Mouse (Mus musculus): ENCODE results near the gene Ccer2. TPM values are rescaled to one million over a fixed set of nuclear protein-coding genes. Genes with fewer than 3 reads are reported as not detected.

The Ccer2 gene
- polyA plus RNA-seq, 1 experiment from 2014 or later = 0.48 TPM

DNA sequence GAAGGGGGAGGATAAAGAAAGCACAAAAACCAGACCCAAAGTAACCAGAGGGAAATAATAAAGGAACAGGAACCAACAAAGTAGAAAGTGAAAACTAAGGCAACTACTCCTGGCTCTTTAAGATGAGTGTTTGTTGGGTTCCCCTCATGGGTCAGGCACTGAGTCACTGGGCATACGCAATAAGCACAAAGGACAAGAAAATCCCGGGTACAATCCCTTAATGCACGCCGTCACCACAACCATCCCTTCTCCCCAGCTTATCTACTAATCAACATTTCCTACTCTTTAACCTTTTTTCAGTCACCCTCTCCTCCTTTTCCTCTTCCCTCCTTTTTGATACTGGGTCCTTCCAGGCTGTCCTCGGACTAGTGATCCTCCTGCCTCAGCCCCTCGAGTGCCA lies 9.2 kb downstream of the Ccer2 start:
- WGBS = 87% methylated on average over 6 of the region's 6 CpGs
- no peak overlapping the region for H3K27ac ChIP-seq
- H3K4me3 ChIP-seq = peak overlapping the region; percentile 82
- peaks cover 20% of the 10 kb centered on the region for H3K36me3 ChIP-seq
- no peaks in the 10 kb centered on the region for H3K27me3 ChIP-seq (ENCODE audit: insufficient read depth, poor library complexity, severe bottlenecking)
- no peaks in the 10 kb centered on the region for H3K9me3 ChIP-seq
- peaks cover 39% of the 10 kb centered on the region for H3K4me1 ChIP-seq (replicated peaks)
- no peak for DNase-seq (ENCODE audit: low spot score)

DNA sequence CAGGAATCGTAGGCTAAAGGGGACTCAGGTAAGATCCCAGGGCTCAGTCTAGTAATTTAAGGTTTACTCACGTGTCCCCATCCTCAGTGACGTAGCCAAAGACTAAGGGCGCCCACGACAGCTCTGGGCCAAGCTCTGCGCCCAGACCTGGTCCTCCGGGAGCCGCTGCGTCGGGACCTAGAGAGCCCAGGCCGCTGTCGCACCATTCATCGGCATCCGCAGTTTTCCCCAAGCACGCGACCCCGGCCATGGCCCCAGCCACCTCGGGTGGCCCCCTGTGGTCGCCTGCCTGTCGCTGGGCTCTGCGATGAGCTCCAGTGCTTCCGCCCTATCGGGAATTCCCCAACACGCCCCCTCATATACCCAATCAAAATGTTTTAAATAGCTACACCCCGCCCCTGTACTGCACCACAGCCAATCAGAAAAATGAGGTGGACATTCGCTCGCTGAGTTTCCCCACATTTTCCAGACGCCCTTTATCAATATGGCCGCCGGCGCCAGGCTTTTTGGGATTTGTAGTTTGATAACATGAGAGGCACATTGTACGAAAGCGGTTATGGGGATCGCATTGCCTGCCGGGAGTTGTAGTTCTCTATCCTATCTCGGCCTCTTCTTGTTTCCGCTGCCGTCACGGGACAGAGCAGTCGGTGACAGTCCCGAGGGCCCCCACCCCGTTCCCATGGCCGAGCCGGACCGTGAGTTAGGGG lies 10.4 kb downstream of the Ccer2 start, which contains the start of gene Sirt2:
Gene Sirt2 (plus strand): TSS at position 563 of the 707 bp plus-strand sequence.
- Histone ChIP-seq H3K27me3 (ENCODE audit: insufficient read depth, poor library complexity, severe bottlenecking) (no peaks in the 10 kb centered on the region), H3K27ac (peak within 1 kb of the TSS; percentile 86), H3K9me3 (no peaks in the 10 kb centered on the region), H3K4me3 (peak within 1 kb of the TSS; percentile 82), H3K36me3 (peaks cover 9% of the 10 kb centered on the region), H3K4me1 (replicated peaks) (peaks cover 39% of the 10 kb centered on the region)
- under 1% methylated on average over 45 of the region's 45 CpGs for WGBS
- DNase-seq (ENCODE audit: low spot score) = peak; percentile 98

DNA sequence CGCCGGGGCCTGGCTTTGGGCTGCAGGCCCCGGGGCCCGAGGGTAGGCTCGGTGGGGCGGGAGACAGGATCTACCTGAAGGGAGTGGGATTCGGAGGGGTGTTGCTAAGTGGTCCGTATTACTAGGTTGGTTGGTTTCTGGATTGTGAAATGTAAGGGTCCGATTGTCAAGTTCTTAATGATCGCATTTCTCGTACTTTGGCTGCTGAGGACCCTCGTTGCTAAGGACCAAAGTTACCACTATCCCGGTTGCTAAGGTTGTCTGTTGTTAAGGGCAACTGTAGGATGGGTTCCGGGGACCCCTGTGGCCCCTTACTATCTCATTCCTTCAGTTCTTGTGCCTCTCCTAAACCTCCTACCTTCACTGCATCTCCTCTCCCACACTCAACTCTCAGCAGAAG lies 10.9 kb downstream of the Ccer2 start:
- H3K4me1 ChIP-seq (replicated peaks) = peaks cover 39% of the 10 kb centered on the region
- no peaks in the 10 kb centered on the region for H3K27me3 ChIP-seq (ENCODE audit: insufficient read depth, poor library complexity, severe bottlenecking)
- H3K27ac ChIP-seq = peak overlapping the region; percentile 86
- peak overlapping the region; percentile 82 for H3K4me3 ChIP-seq
- DNase-seq (ENCODE audit: low spot score) = no peak
- 7% methylated on average over 14 of the region's 14 CpGs for WGBS
- no peaks in the 10 kb centered on the region for H3K9me3 ChIP-seq
- peaks cover 8% of the 10 kb centered on the region for H3K36me3 ChIP-seq

DNA sequence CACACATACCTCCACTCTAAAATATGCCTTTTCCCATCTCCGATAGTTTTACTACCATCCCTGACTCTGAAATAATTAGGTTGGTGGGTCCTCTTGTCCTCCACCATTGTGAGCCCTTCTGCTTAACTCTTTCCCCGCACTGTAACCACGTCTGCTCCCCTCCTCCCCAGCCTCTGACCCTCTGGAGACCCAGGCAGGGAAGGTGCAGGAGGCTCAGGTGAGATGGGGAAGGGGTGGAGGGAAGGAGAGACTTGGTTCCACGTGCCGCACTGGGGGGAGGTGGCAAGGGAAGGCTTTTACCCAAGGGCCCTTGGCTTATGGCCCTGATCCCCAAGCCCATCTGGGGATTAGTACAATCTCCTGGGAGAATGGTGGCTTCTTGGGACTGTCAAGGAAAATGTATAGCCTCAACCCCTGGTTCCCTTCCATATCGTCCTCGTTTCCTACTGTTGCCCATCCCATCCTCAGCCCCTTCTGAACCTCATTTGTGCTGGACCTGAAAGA lies 11.5 kb downstream of the Ccer2 start, which contains the start of gene Nfkbib:
Gene Nfkbib (minus strand): TSS at position 51 of the 504 bp plus-strand sequence.
- Histone ChIP-seq H3K9me3 (no peaks in the 10 kb centered on the region), H3K36me3 (peaks cover 10% of the 10 kb centered on the region), H3K27ac (peak within 1 kb of the TSS; percentile 86), H3K4me3 (peak within 1 kb of the TSS; percentile 82), H3K27me3 (ENCODE audit: insufficient read depth, poor library complexity, severe bottlenecking) (no peaks in the 10 kb centered on the region), H3K4me1 (replicated peaks) (peaks cover 39% of the 10 kb centered on the region)
- no peak for DNase-seq (ENCODE audit: low spot score)
- WGBS = 70% methylated on average over 7 of the region's 7 CpGs

DNA sequence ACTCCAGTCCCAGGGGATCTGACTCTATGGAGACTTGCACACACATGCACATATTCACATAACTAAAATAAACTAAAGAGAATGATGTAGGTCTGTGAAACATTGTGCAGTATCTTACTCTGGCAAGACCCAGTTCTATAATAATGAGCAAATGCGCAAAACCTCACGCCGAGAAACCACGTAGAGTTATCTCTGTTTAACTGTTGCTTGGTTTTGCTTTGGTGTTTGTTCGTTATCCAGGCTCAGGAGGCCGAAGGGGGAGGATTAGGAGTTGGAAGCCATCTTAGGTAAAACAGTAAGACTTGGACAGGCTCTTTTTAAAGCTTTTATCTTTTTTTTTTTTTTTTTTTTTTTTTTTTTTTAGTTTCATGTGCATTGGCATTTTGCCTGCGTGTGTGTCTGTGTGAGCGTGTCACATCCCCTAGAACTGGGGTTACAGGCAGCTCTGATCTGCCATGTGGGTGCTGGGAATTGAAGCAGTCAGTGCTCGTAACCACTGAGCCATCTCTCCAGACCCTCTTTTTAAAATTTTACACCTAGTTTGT lies 13.5 kb downstream of the Ccer2 start:
- no peak for DNase-seq (ENCODE audit: low spot score)
- Histone ChIP-seq H3K27ac (no peak overlapping the region), H3K27me3 (ENCODE audit: insufficient read depth, poor library complexity, severe bottlenecking) (no peaks in the 10 kb centered on the region), H3K9me3 (no peaks in the 10 kb centered on the region), H3K4me3 (no peak overlapping the region), H3K36me3 (peaks cover 10% of the 10 kb centered on the region), H3K4me1 (replicated peaks) (peaks cover 51% of the 10 kb centered on the region)
- WGBS = 92% methylated on average over 9 of the region's 9 CpGs

DNA sequence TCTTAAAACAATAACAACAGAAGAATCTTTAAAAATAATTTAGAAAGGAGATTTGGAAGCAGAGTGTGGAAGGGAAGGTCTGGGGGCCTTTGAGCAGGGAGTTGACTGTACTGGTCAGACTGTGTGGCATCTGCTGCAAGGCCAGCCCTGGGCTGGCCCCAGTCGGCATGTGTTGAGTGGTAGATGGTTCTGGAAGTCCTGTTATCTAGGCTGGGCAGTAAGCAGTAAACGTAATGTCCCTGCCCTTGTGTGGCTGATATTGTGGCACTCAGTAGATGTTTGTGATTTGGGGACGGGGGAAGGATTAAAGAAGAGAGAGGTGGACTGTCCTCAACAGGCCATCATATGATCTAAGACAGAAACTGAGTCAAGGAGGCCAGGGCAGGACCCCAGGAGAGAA lies 14.3 kb downstream of the Ccer2 start:
- DNase-seq (ENCODE audit: low spot score) = no peak
- 90% methylated on average over 3 of the region's 3 CpGs for WGBS
- Histone ChIP-seq H3K4me3 (no peak overlapping the region), H3K9me3 (no peaks in the 10 kb centered on the region), H3K36me3 (peaks cover 15% of the 10 kb centered on the region), H3K4me1 (replicated peaks) (peaks cover 45% of the 10 kb centered on the region), H3K27ac (no peak overlapping the region), H3K27me3 (ENCODE audit: insufficient read depth, poor library complexity, severe bottlenecking) (no peaks in the 10 kb centered on the region)

DNA sequence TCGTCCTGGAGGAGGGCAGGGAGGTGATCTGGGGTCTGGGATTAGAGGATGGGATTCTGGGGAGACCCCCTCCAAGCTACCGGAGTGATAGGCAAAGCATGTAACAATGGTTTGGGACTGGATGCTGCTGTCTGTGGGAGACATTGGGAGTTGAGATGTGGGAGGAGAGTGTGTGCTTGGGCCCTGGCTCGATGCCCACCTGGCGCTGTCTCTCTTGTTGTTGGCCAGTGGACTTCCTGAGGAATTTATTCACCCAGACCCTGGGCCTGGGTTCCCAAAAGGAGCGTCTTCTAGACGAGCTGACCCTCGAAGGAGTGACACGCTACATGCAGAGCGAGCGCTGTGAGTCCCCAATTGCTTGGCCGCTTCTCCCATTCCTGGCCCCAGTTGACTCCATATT lies 15.9 kb downstream of the Ccer2 start:
- peaks cover 38% of the 10 kb centered on the region for H3K4me1 ChIP-seq (replicated peaks)
- WGBS = 94% methylated on average over 11 of the region's 11 CpGs

DNA sequence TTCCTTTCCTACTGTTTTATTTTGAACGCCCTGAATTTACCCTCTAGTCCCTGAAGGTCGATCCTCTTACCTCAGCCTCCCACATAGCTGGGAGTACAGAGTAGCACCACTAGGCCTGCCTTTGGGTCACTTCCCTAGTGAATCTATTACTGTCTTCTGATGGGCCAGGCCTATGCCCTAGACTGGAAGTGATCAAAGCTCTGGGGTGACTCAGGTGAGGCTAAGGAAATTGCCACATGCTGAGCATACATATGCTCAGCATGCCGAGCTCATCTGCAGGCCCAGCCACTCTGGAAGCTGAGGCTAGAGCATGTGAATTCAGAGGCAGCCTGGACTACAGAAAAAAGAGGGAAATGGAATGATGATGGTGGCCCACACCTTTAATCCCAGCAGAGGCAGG lies 17.2 kb downstream of the Ccer2 start:
- DNase-seq (ENCODE audit: low spot score) = no peak
- H3K27me3 ChIP-seq (ENCODE audit: insufficient read depth, poor library complexity, severe bottlenecking) = no peaks in the 10 kb centered on the region
- H3K4me1 ChIP-seq (replicated peaks) = peaks cover 25% of the 10 kb centered on the region
- H3K4me3 ChIP-seq = no peak overlapping the region
- H3K9me3 ChIP-seq = no peaks in the 10 kb centered on the region
- peaks cover 34% of the 10 kb centered on the region for H3K36me3 ChIP-seq
- peak overlapping the region; percentile 50 for H3K27ac ChIP-seq
- 68% methylated on average over 3 of the region's 3 CpGs for WGBS

More for the DNA sequence above, 15.9 kb downstream of the Ccer2 start:
- H3K9me3 ChIP-seq = no peaks in the 10 kb centered on the region
- H3K4me3 ChIP-seq = no peak overlapping the region
- no peak for DNase-seq (ENCODE audit: low spot score)
- H3K27ac ChIP-seq = no peak overlapping the region
- no peaks in the 10 kb centered on the region for H3K27me3 ChIP-seq (ENCODE audit: insufficient read depth, poor library complexity, severe bottlenecking)
- H3K36me3 ChIP-seq = peaks cover 30% of the 10 kb centered on the region

DNA sequence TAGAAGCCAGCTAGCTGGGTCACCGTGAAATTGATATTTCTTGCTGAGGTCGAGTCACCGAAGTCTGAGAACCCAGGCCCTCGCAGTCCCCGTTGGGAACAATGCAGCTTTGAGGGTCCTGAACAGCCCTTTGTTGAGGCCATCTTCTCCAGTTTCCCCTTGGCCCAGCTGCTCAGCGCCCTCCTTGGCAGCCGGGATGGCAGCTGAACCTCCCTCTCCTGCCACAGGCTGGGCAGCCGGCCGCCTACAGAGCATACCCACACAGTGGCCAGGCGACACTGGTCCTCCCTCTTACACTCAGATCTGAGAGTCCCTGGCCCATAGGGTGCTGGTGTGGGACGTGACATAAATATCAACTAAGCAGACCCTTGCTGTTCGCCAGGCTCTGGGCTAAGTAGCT lies 18.2 kb downstream of the Ccer2 start:
- no peaks in the 10 kb centered on the region for H3K9me3 ChIP-seq

DNA sequence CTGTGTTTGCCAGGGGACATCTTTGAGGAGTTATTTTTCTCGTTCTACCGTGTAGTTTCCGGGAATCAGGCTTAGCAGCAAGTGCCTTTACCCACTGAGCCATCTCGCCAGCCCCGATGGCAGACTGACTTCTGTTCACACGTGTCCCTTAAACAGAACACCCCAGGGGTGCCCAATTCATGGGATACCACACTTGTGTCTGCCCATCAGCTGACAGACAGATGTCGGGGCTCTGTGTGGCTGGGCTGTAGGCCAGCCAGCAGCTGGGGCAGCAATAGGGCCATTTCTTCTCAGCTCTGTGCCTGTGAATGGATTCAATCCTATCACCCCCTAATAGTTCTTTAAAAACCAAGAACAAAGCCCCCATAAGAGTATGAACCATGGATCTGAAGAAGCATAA lies 19.2 kb downstream of the Ccer2 start:
- no peaks in the 10 kb centered on the region for H3K9me3 ChIP-seq
- H3K4me1 ChIP-seq (replicated peaks) = peaks cover 14% of the 10 kb centered on the region
- no peak for DNase-seq (ENCODE audit: low spot score)
- H3K27ac ChIP-seq = no peak overlapping the region
- no peaks in the 10 kb centered on the region for H3K27me3 ChIP-seq (ENCODE audit: insufficient read depth, poor library complexity, severe bottlenecking)
- H3K4me3 ChIP-seq = no peak overlapping the region
- 90% methylated on average over 7 of the region's 7 CpGs for WGBS
- peaks cover 39% of the 10 kb centered on the region for H3K36me3 ChIP-seq

More for the DNA sequence above, 18.2 kb downstream of the Ccer2 start:
- peak; percentile 31 for DNase-seq (ENCODE audit: low spot score)
- H3K36me3 ChIP-seq = peaks cover 39% of the 10 kb centered on the region
- peak overlapping the region; percentile 50 for H3K27ac ChIP-seq
- H3K27me3 ChIP-seq (ENCODE audit: insufficient read depth, poor library complexity, severe bottlenecking) = no peaks in the 10 kb centered on the region
- peaks cover 16% of the 10 kb centered on the region for H3K4me1 ChIP-seq (replicated peaks)
- no peak overlapping the region for H3K4me3 ChIP-seq
- 61% methylated on average over 12 of the region's 12 CpGs for WGBS

DNA sequence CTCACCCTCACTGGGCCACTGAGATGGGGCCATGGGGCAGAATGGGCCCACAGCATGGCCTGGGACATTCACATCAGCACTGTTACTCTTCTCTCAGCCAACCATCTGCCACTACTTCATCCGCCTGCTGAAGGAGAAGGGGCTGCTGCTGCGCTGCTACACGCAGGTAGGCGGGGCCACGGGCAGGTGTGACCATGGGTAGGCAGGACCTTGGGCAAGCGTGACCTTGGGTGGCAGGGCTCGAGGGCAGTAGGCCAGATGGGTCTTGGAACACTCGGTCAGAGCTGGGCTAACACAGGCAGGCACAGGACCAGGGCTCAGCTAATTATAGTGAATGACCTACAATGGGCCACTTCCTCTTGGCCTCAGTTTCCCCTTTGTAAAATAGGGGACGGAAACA lies 22.9 kb downstream of the Ccer2 start:
- Histone ChIP-seq H3K4me1 (replicated peaks) (peaks cover 13% of the 10 kb centered on the region), H3K27ac (no peak overlapping the region), H3K36me3 (peaks cover 42% of the 10 kb centered on the region), H3K9me3 (no peaks in the 10 kb centered on the region), H3K4me3 (no peak overlapping the region), H3K27me3 (ENCODE audit: insufficient read depth, poor library complexity, severe bottlenecking) (no peaks in the 10 kb centered on the region)
- WGBS = 89% methylated on average over 9 of the region's 9 CpGs
- DNase-seq (ENCODE audit: low spot score) = no peak

DNA sequence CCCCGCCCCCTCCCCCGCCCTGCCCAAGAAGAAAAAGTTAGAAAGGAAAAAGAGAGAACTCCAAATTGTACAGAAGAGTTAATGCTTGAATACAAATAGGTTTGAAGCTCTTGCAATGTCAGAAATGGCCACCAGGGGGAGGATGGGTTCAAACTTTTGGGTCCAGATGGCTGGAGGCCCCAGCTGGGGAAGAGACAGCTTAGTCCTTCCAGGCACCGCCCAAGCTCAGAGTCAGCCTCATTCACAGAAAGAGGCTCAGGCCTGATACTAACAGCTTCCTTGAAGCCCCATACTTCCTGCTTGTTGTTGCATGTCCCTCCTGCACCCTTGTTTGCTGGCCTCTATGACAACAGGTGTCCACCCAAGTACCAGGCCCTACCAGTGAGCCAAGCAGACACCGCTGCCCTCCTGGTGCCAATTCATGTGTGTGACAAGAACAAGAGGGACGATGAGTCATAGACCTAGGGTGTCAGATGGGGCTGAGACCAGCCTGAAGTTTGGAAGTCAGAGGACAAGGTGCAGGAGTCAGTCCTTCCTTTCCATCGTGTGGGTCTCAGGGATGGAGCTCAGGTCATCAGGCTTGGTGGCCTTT lies 24.2 kb downstream of the Ccer2 start:
- Histone ChIP-seq H3K27ac (peak overlapping the region; percentile 68), H3K9me3 (no peaks in the 10 kb centered on the region)
- 48% methylated on average over 6 of the region's 6 CpGs for WGBS

DNA sequence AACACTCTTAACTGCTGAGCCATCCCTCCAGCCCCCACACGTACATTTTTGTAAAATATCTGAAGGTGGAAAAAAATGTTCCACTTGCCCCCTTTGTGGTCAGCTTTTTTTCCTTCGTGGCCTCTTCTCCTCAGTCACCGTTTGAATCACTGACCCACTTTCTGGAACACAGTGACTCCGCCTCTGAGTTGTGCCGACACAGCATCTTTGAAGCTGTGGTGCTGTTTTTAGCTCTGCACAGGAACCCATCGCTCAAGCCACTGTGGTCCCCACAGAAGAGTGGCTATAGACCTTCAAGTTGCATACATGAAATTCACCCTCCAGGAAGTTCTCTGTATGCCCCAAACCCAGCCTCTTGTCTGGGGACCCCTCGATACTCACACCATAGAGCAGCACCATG lies 24.9 kb downstream of the Ccer2 start:
- Histone ChIP-seq H3K4me1 (replicated peaks) (peaks cover 14% of the 10 kb centered on the region), H3K36me3 (peaks cover 50% of the 10 kb centered on the region), H3K4me3 (no peak overlapping the region), H3K27me3 (ENCODE audit: insufficient read depth, poor library complexity, severe bottlenecking) (no peaks in the 10 kb centered on the region), H3K9me3 (no peaks in the 10 kb centered on the region), H3K27ac (peak overlapping the region; percentile 68; the same call in 1 of the 2 replicates)
- no peak for DNase-seq (ENCODE audit: low spot score)
- WGBS = 81% methylated on average over 7 of the region's 7 CpGs

More for the DNA sequence above, 24.2 kb downstream of the Ccer2 start:
- H3K4me1 ChIP-seq (replicated peaks) = peaks cover 14% of the 10 kb centered on the region
- peaks cover 49% of the 10 kb centered on the region for H3K36me3 ChIP-seq
- no peaks in the 10 kb centered on the region for H3K27me3 ChIP-seq (ENCODE audit: insufficient read depth, poor library complexity, severe bottlenecking)
- peak; percentile 86 for DNase-seq (ENCODE audit: low spot score)
- H3K4me3 ChIP-seq = no peak overlapping the region

Data from hindbrain, embryonic 10.5 days (tissue).